Mouse (Mus musculus): ENCODE measurements around the gene Phc3. TPM values are rescaled to one million over a fixed set of nuclear protein-coding genes. Genes with fewer than 3 reads are reported as not detected.

Gene Phc3
- polyA plus RNA-seq, 1 experiment from 2014 or later = 5.6 TPM

GRCm38 (mm10) chr3:30959868-30960831, 9.1 kb downstream of the Phc3 start:
- H3K9ac ChIP-seq (ENCODE audit: low read depth, low read length) = no peak overlapping the region
- no peak overlapping the region for H3K4me2 ChIP-seq
- no peaks in the 10 kb centered on the region for H3K9me3 ChIP-seq (ENCODE audit: control insufficient read depth, low read length)
- no peaks in the 10 kb centered on the region for H3K4me1 ChIP-seq (replicated peaks; ENCODE audit: control insufficient read depth, insufficient read depth, low read length)
- H3K27me3 ChIP-seq (replicated peaks; ENCODE audit: control insufficient read depth, insufficient read depth, low read length) = no peaks in the 10 kb centered on the region
- ATAC-seq (replicated peaks; ENCODE audit: low FRiP score) = no peak
- 84% methylated on average over 7 of the region's 7 CpGs for WGBS
- H3K4me3 ChIP-seq (ENCODE audit: low read depth, low read length) = no peak overlapping the region
- H3K36me3 ChIP-seq (ENCODE audit: control insufficient read depth, insufficient read depth, low read length) = peaks cover 33% of the 10 kb centered on the region
- no peak for DNase-seq (ENCODE audit: low spot score)
- no peak overlapping the region for H3K27ac ChIP-seq (ENCODE audit: low read depth, low read length)

GRCm38 (mm10) chr3:30958709-30959108, 10.5 kb downstream of the Phc3 start:
- WGBS = 85% methylated on average over 2 of the region's 2 CpGs
- no peak overlapping the region for H3K4me2 ChIP-seq
- DNase-seq (ENCODE audit: low spot score) = no peak
- no peaks in the 10 kb centered on the region for H3K27me3 ChIP-seq (replicated peaks; ENCODE audit: control insufficient read depth, insufficient read depth, low read length)
- no peak overlapping the region for H3K27ac ChIP-seq (ENCODE audit: low read depth, low read length)
- no peak overlapping the region for H3K4me3 ChIP-seq (ENCODE audit: low read depth, low read length)
- ATAC-seq (replicated peaks; ENCODE audit: low FRiP score) = no peak
- no peaks in the 10 kb centered on the region for H3K4me1 ChIP-seq (replicated peaks; ENCODE audit: control insufficient read depth, insufficient read depth, low read length)
- H3K9ac ChIP-seq (ENCODE audit: low read depth, low read length) = no peak overlapping the region
- H3K36me3 ChIP-seq (ENCODE audit: control insufficient read depth, insufficient read depth, low read length) = peaks cover 22% of the 10 kb centered on the region
- H3K9me3 ChIP-seq (ENCODE audit: control insufficient read depth, low read length) = no peaks in the 10 kb centered on the region

- peaks cover 21% of the 10 kb centered on the region for H3K36me3 ChIP-seq (ENCODE audit: control insufficient read depth, insufficient read depth, low read length)
Measured at GRCm38 (mm10) chr3:30956327-30956726, 12.9 kb downstream of the Phc3 start.

GRCm38 (mm10) chr3:30952273-30953070, 16.7 kb downstream of the Phc3 start:
- ATAC-seq (replicated peaks; ENCODE audit: low FRiP score) (no peak), DNase-seq (ENCODE audit: low spot score) (no peak)
- Histone ChIP-seq H3K9ac (ENCODE audit: low read depth, low read length) (no peak overlapping the region), H3K4me1 (replicated peaks; ENCODE audit: control insufficient read depth, insufficient read depth, low read length) (no peaks in the 10 kb centered on the region), H3K4me2 (no peak overlapping the region), H3K9me3 (ENCODE audit: control insufficient read depth, low read length) (no peaks in the 10 kb centered on the region), H3K27me3 (replicated peaks; ENCODE audit: control insufficient read depth, insufficient read depth, low read length) (no peaks in the 10 kb centered on the region), H3K4me3 (ENCODE audit: low read depth, low read length) (no peak overlapping the region), H3K36me3 (ENCODE audit: control insufficient read depth, insufficient read depth, low read length) (peaks cover 16% of the 10 kb centered on the region), H3K27ac (ENCODE audit: low read depth, low read length) (no peak overlapping the region)
- 86% methylated on average over 12 of the region's 12 CpGs for WGBS

More at GRCm38 (mm10) chr3:30956327-30956726, 12.9 kb downstream of the Phc3 start:
- DNase-seq (ENCODE audit: low spot score) (no peak), ATAC-seq (replicated peaks; ENCODE audit: low FRiP score) (no peak)
- H3K4me2 ChIP-seq = no peak overlapping the region
- H3K27ac ChIP-seq (ENCODE audit: low read depth, low read length) = no peak overlapping the region
- H3K27me3 ChIP-seq (replicated peaks; ENCODE audit: control insufficient read depth, insufficient read depth, low read length) = no peaks in the 10 kb centered on the region
- 88% methylated on average over 6 of the region's 6 CpGs for WGBS
- H3K9ac ChIP-seq (ENCODE audit: low read depth, low read length) = no peak overlapping the region
- no peaks in the 10 kb centered on the region for H3K4me1 ChIP-seq (replicated peaks; ENCODE audit: control insufficient read depth, insufficient read depth, low read length)
- H3K9me3 ChIP-seq (ENCODE audit: control insufficient read depth, low read length) = no peaks in the 10 kb centered on the region
- H3K4me3 ChIP-seq (ENCODE audit: low read depth, low read length) = no peak overlapping the region

GRCm38 (mm10) chr3:30951652-30952051, 17.6 kb downstream of the Phc3 start:
- peaks cover 13% of the 10 kb centered on the region for H3K36me3 ChIP-seq (ENCODE audit: control insufficient read depth, insufficient read depth, low read length)
- H3K4me1 ChIP-seq (replicated peaks; ENCODE audit: control insufficient read depth, insufficient read depth, low read length) = no peaks in the 10 kb centered on the region
- H3K27me3 ChIP-seq (replicated peaks; ENCODE audit: control insufficient read depth, insufficient read depth, low read length) = no peaks in the 10 kb centered on the region
- ATAC-seq (replicated peaks; ENCODE audit: low FRiP score) = no peak
- no peak overlapping the region for H3K27ac ChIP-seq (ENCODE audit: low read depth, low read length)
- 89% methylated on average over 3 of the region's 3 CpGs for WGBS
- H3K9ac ChIP-seq (ENCODE audit: low read depth, low read length) = no peak overlapping the region
- H3K4me2 ChIP-seq = no peak overlapping the region
- no peaks in the 10 kb centered on the region for H3K9me3 ChIP-seq (ENCODE audit: control insufficient read depth, low read length)
- DNase-seq (ENCODE audit: low spot score) = no peak
- no peak overlapping the region for H3K4me3 ChIP-seq (ENCODE audit: low read depth, low read length)

GRCm38 (mm10) chr3:30934384-30934783, 34.8 kb downstream of the Phc3 start:
- Histone ChIP-seq H3K4me2 (no peak overlapping the region), H3K4me1 (replicated peaks; ENCODE audit: control insufficient read depth, insufficient read depth, low read length) (no peaks in the 10 kb centered on the region), H3K27me3 (replicated peaks; ENCODE audit: control insufficient read depth, insufficient read depth, low read length) (no peaks in the 10 kb centered on the region), H3K9ac (ENCODE audit: low read depth, low read length) (no peak overlapping the region), H3K4me3 (ENCODE audit: low read depth, low read length) (no peak overlapping the region), H3K27ac (ENCODE audit: low read depth, low read length) (no peak overlapping the region), H3K9me3 (ENCODE audit: control insufficient read depth, low read length) (no peaks in the 10 kb centered on the region), H3K36me3 (ENCODE audit: control insufficient read depth, insufficient read depth, low read length) (peaks cover 17% of the 10 kb centered on the region; the same call in 1 of the 2 replicates)
- ATAC-seq (replicated peaks; ENCODE audit: low FRiP score) (no peak), DNase-seq (ENCODE audit: low spot score) (no peak)

GRCm38 (mm10) chr3:30929828-30930227, 39.4 kb downstream of the Phc3 start:
- Histone ChIP-seq H3K27ac (ENCODE audit: low read depth, low read length) (no peak overlapping the region), H3K9me3 (ENCODE audit: control insufficient read depth, low read length) (no peaks in the 10 kb centered on the region), H3K4me2 (no peak overlapping the region), H3K4me3 (ENCODE audit: low read depth, low read length) (no peak overlapping the region), H3K36me3 (ENCODE audit: control insufficient read depth, insufficient read depth, low read length) (peaks cover 8% of the 10 kb centered on the region; the same call in 1 of the 2 replicates), H3K4me1 (replicated peaks; ENCODE audit: control insufficient read depth, insufficient read depth, low read length) (no peaks in the 10 kb centered on the region), H3K9ac (ENCODE audit: low read depth, low read length) (no peak overlapping the region), H3K27me3 (replicated peaks; ENCODE audit: control insufficient read depth, insufficient read depth, low read length) (no peaks in the 10 kb centered on the region)
- 58% methylated on average over 3 of the region's 3 CpGs for WGBS
- ATAC-seq (replicated peaks; ENCODE audit: low FRiP score) (no peak), DNase-seq (ENCODE audit: low spot score) (no peak)

- DNase-seq (ENCODE audit: low spot score) (no peak), ATAC-seq (replicated peaks; ENCODE audit: low FRiP score) (no peak)
- peaks cover 8% of the 10 kb centered on the region; the same call in 1 of the 2 replicates for H3K36me3 ChIP-seq (ENCODE audit: control insufficient read depth, insufficient read depth, low read length)
- no peak overlapping the region for H3K27ac ChIP-seq (ENCODE audit: low read depth, low read length)
- 88% methylated on average over 3 of the region's 3 CpGs for WGBS
- no peak overlapping the region for H3K4me2 ChIP-seq
- no peaks in the 10 kb centered on the region for H3K27me3 ChIP-seq (replicated peaks; ENCODE audit: control insufficient read depth, insufficient read depth, low read length)
- H3K9ac ChIP-seq (ENCODE audit: low read depth, low read length) = no peak overlapping the region
- no peak overlapping the region for H3K4me3 ChIP-seq (ENCODE audit: low read depth, low read length)
- no peaks in the 10 kb centered on the region for H3K4me1 ChIP-seq (replicated peaks; ENCODE audit: control insufficient read depth, insufficient read depth, low read length)
- no peaks in the 10 kb centered on the region for H3K9me3 ChIP-seq (ENCODE audit: control insufficient read depth, low read length)
Measured at GRCm38 (mm10) chr3:30927664-30928063, 41.6 kb downstream of the Phc3 start.

Data from liver, embryonic 11.5 days (tissue).